Mouse (Mus musculus) cerebral cortex, adult 2 months (tissue): ENCODE measurements around the gene Zfp541.

Experiments
- WGBS: fragments of 180-500 bp; shearing (Covaris S2); methylation state at CpG from one replicate; pipeline ENCODE4 v1.1.7; 2018; 5-methylcytosine and 5-hydroxymethylcytosine counted together

Gene Zfp541

GRCm38 (mm10) chr7:16129421-16129845, 67.8 kb downstream of the Zfp541 start, which contains the start of gene Slc8a2:
Gene Slc8a2 (plus strand): TSS chr7:16129826.
- 2% methylated on average over 12 of the region's 12 CpGs for WGBS

DNA sequence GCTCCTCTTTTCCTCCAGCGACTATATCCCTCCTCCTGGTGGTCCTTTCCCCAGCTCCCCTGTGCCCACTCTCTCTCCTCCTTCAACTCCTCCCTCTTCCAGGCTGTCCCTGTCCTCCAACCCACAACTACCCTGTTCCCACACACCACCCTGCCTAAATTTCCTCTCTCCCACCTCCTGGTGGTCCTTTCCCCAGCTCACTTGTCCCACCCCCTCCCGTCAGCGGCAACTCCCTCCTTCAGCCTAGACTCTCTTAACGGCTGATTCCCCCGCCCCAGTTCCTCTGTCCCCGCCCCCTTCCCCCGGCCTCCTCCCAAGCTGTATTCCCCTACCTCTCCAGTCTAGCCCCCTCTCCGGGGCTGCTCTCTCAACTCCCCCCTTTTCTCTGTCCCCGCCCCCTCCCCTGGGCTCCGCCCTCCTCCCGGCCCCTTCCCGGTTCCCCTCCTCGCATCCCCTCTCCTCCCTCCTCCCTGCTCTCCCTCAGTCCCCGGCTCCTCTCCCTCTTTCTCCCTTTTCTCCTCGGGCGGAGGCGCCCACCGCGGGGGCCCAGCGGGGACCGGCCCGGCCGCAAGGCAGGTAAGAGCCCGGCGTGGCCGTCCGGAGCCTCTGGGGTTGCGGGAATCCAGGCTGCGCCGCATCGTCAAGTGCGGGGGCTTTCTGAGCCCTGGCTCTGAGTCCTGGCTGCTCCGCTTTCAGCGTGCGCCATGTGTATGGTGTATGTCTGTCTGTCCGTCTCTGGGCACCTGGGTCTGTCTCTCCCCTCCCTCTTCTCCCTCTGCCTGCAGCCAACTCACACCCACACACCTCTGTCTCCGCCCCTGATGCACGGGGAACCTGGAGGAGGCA, 68.5 kb downstream of the Zfp541 start:
- WGBS = 3% methylated on average over 37 of the region's 38 CpGs

DNA sequence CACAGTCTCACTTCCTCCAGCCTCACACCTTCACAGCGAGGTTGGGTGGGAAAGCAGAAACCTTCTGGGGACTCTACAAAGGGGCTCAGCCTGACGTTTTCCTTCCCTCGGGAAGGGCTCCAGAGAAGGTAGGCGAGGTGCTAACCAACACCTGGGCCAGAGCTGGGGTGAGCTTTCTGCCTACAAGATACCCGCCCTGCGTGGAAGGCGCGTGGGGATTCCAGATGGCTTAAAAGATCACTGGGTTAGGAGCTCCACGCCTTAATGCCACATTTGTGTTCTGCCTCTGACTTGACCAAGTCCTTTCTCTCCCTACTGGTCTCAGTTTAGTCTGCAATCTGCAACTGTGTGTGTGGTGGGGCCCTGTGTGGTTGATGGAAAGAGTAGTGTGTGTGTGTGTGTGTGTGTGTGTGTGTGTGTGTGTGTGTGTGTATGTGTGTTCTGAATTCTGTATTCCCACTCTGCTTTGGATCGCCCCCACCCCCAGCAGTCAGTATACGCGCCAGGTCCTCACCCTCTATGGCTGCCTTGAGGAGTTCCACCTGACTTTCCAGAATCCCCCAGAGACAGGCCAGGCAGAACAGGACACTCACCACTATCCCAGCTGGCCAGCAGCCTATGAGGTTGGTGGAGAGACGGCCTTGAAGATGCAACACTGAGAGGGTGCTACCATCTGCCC, 69.5 kb downstream of the Zfp541 start:
- WGBS = 22% methylated on average over 13 of the region's 13 CpGs

- WGBS = 13% methylated on average over 7 of the region's 7 CpGs
These were observed 70.6 kb downstream of the Zfp541 start for GRCm38 (mm10) chr7:16132161-16132581.

GRCm38 (mm10) chr7:16132926-16133325, 71.3 kb downstream of the Zfp541 start:
- WGBS = 40% methylated on average over 3 of the region's 3 CpGs

GRCm38 (mm10) chr7:16133691-16134090, 72.1 kb downstream of the Zfp541 start:
- WGBS = 70% methylated on average over 9 of the region's 9 CpGs

DNA sequence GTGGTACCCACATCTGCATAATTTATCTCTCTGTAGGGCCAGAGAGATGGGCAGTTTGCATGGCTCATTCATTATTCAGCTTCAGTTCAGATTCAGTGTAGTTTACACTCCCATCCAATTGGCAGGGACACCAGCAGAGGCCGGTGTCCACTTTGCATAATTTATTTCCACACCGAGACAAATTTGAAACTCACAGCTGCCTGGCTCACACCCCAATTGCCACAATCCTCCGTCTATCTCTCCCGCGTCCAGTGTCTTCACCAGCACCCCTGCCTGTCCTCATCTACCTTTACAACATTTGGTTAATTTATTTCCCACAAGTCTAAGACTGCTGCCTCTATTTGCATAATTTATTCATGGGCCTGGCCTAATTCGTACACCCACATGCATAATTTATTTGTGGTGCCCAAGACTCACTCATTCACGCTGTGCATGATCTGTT, 73.4 kb downstream of the Zfp541 start:
- 25% methylated on average over 7 of the region's 7 CpGs for WGBS
